Mouse (Mus musculus) natural killer cell, adult 2 months (primary cell): Measurements from ENCODE around the gene Pycr1.

Experiments used
- DNase-seq, 2 experiments: peaks; one replicate each; pipeline ENCODE4 v3.0.0; 2022; ENCODE audit warnings: low spot score in 2 of 2

The Pycr1 gene

DNA sequence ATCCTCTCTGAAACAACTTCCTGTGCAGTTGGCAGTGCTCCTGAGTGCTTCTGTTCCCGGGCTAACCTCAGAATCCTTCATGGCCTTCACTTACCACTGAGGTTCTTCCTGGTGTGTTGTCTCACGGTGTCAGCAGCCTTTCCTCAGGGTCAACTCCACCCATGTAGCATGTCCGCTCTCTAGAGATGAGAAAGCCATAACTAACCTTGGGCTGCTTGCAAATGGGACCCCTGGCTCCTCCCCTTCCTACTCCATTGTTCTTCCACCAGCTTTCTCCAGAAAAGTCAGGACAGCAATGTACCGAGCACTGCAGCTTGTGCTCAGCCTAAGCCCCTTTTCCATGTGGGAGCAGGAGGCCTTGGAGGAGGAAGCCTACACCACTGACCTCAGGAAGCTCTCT is 36.8 kb downstream of the Pycr1 start:
- no peak for DNase-seq

DNA sequence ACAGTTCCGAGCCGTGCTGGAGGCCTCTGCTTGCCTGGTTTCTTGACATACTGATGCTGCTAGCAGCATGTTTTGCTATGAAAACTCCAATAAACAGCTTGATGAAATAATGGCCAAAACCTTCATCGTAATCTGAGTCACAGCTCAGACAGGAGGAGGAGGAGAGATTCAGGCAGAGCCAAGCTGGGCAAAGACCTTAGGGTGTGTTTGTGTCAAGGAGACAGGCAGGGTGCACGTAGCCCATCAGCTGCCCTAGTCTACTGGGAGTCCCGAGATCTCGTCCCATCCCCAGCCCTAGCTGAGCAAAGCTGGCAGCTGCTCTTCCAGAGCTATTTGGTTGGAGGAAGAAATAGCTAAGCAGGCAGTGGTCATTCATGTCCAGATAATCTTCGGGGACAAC is 37.9 kb downstream of the Pycr1 start:
- no peak for DNase-seq

DNA sequence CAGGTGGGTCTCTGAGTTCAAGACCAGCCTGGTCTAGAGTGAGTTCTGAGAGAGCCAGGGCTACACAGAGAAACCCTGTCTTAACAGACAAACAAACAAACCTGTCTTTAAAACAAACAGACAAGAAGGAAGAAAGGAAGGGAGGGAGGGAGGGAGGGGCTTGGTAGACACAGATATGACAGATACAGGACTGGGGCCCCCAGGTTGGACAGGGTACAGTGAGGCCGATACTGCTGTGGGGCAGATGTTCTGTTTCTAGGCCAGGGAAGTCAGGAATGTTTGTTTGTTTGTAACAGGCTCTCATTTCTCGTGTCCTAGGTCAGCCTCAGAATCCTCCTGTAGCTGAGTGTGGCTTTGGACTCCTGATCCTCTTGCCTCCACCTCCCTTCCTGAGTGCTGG is 40.0 kb downstream of the Pycr1 start:
- DNase-seq: no peak

DNA sequence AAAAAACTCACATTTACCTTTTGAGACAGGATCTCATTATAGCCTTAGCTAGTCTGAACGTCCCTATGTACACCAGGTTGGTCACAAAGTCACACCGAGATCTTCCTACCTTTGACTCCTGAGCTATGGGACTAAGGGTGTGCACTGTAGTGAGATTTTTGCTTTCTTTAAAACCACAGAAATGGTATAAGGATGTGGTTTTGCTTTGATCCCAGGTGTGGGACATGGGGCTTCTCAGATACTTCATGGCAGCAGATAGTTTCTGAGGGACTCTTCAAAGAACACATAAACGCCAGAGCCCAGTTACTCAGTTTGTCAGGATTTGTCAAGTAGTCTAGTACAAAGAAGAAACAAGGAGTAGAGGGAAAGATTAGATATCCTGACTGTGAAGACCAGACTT is 42.9 kb downstream of the Pycr1 start:
- no peak for DNase-seq

DNA sequence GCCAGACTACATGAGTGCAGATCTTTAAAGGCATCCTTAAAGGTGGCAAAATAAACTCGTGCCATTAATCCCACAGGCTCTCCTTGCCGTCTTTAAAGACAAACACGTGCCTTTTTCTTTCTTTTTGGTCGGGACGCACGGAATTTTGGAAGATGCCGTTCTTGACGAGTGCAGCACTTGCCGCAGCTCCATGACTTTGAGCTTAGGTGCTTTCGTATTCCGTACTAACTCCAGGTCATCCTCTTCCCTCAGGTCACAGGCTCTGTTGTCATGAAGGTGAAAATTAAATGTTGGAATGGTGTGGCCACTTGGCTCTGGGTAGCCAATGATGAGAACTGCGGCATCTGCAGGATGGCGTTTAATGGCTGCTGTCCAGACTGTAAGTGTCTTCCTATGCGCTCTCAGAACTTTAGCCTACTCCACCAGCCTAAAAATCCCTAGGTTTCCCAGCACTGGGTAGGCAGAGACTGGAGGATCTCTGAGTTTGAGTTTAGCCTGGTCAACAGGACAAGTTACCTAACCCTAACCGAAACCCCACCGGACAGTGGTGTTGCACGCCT is 44.5 kb downstream of the Pycr1 start:
- no peak for DNase-seq

DNA sequence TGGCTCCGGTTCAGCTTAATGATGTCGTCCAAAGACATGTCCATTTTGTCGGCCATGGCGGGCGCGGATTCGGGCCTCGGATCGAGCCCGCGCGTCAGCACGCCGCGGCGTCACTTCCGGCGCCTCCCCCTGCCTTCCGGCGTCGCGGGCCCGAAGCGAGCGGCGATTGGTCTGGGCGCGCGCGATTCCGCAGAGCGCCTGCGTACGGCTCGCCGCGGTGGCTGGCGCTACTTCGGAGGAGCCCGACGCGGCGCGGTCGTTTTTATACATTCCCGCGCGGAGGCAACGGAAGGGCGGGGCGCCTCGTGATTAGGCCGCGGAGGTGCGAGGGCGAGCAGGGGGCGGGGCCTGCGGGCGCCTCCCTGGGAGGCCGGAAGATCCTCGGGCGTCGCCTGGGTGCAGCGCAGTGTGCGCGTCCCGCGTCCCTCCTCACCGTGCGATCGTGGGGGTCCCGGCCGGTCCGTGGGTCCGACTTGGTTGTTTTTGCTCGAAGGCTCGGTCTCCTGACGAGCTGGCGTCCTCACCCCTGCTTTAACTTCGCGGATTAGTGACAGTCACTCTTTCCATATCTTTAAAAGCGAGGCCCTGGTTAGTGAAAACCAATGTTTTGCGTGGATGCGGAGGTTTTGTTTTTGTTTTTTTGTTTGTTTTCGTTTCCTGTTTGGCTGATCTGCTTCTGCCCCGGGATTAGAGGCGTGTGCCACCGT is 45.1 kb downstream of the Pycr1 start, which contains the start of the genes Alyref and Anapc11:
Gene Alyref (minus strand): TSS at position 83 of the 707 bp plus-strand sequence.
Gene Anapc11 (plus strand): TSS at position 139 of the 707 bp plus-strand sequence.
- DNase-seq: peak; percentile 90 to 93

DNA sequence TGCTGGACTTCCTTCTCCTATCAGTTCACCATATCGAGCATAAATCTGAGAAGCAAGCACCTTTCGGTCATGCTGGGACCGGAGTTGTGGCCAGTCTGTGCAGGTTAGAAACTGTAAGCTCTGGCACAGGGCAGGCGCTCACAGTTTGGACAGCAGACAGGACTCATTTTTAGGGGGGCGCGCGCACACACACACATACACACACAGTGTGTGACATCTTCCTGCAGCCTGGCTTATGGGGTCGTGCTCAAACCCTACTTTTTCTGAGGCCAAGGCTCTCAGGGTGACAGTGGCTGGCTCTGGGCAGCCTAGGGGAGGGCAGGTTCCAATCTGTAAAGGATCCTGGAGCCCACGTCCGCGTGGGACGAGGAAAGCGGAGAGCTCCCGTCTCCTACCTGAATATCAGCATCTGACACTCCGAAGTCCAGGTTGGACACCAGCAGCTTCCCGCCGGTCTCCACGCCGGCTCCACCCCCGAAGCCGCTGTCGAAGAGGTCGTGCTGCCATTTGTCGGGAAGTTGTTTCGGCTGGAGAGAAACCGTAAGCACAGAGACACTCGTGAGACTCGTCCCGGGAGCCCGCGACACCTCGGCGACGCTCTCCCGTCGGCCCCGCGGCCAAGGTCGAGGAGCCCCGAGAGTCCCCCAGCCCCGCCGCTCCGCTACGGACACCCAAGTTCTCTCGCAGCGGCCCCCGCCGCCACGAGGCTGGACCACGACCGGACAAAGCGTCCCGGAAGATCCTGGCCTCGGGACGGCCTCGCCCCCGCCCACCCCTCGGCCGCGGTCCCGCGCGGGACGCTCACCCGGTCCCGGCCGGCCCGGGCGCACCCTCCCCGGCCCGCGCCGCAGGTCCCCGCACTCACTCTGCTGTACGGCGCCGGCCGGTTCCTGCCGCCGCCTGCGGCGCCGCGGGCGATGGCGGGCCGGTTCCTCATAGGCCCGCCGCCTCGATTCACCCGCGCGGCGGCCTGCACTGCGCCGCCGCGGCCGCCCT is 46.0 kb downstream of the Pycr1 start:
- no peak for DNase-seq

DNA sequence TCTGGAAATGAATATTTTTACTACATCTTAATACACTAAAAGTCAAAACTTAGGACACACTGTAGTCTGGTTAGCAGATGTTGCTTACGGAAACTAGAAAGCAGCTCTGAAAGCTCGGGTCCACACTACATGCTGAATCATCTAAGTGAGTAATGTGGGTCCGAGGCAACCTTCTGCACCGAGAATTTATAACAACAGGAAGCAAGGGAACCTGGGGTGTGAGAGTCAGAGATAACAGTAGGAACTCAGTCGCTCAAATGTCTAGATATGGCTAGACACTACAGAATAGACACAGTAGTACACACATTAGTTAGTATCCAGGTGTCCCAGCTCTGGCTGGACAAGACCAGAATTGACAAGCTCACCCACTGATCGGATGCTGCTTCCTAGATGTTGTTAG is 55.0 kb downstream of the Pycr1 start:
- DNase-seq: no peak
